Mouse (Mus musculus) left cerebral cortex, adult 9 months (tissue): ENCODE measurements at regions not wholly inside any gene's neighbourhood (a gene's known extent, or its start where the extent isn't known, plus 50 kb on each side); places are given as distances from the start of the nearest gene placed in this dataset.
"Not testable (repeated sequence)": the region's sequence is repeated elsewhere in the genome, so short reads cannot be mapped to it uniquely, and the experiment has no call there.

ENCODE experiments used
- DNase-seq, 2 experiments: peaks; one replicate each; pipeline ENCODE4 v3.0.0; 2022; ENCODE audit warnings: low spot score in 2 of 2

DNA sequence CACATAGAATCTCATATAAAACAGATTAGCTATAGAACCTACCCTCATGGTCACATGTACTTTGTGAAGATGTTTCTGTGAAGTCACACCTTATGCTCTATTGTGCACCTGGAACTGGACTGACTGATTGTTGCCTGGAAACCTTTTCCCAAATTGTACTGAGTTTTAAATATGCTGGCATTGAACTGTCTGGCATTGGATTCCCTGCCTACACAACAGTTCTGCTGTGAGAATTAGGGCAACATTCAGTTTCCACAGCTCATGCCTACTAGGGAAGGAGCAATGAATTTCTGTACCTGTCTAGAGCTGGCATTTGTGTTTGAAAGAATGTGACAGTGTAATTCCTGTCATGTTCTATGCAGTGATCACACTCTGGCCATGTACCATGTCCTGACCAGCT lies 60.4 kb upstream of the Poc5 start:
- DNase-seq, result no peak

DNA sequence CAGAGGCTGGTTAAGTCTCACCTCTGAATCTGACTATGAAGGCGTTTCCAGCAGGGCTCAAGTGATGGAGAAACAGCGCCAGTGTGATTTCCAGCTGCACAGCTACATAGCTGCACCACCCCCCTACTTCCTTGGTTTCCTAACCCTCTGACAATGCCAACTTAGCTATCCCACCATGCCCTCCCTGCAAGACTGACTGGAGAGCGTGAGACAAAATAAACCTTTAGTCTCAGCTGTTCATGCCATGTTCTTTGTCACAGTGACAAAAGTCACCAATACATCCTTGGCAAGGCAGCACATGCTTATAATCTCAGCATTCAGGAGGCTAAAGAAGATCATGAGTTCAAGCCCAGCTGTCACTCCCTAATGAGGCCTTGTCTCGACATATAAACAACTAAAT lies 63.5 kb upstream of the Poc5 start:
- no peak for DNase-seq

DNA sequence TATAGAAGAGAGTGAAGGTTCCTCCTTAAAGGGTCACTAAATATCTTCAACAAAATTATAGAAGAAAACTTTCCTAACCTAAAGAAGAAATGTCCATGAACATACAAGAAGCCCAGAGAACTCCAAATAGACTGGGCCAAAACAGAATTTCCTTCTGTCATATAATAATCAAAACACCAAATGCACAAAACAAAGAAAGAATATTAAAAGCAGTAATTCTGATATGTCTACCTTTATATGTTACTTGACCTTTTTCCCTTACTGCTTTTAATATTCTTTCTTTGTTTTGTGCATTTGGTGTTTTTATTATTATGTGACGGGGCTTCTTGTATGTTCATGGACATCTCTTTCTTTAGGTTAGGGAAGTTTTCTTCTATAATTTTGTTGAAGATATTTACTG lies 70.9 kb upstream of the Poc5 start:
- not testable (repeated sequence) for DNase-seq

DNA sequence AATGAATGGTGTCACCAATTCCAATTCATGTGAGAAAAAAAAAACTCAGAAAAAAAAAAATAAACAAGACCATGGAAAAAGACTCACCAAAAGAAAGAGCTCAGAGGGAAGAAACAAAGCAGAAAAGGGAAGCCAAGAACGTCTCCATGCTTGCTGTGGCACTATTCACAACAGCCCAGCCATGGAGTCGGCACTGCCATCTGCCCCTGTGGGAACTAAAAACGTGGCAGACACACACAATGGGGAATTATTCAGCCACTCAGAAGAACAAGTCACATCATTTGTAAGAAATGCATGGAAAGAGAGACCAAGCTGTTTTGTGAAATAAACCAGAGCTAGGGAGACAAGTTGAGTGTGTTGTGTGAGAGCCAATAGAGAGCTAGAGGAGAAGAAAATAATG lies 74.9 kb upstream of the Poc5 start:
- no peak for DNase-seq

DNA sequence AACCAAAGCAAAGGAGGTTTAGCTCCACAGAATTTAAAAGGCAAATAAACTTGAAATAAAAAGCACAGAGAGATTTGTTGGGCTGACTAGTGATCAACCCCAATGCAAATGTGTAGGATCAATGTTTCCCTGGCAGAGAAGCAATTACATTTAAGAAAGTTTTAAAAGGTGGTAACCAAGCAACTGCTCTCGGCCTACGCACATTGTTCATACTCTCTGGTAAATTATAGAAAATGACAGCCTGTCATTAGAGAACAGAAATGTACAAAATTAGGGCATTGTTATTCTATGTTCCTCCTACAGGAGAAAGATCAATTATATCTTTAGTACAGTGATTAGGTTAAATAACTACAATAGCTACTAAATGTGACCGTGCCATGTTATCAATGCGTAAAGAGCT lies 85.6 kb upstream of the Poc5 start:
- DNase-seq, result peak in 1 of 2 experiments; percentile 52

DNA sequence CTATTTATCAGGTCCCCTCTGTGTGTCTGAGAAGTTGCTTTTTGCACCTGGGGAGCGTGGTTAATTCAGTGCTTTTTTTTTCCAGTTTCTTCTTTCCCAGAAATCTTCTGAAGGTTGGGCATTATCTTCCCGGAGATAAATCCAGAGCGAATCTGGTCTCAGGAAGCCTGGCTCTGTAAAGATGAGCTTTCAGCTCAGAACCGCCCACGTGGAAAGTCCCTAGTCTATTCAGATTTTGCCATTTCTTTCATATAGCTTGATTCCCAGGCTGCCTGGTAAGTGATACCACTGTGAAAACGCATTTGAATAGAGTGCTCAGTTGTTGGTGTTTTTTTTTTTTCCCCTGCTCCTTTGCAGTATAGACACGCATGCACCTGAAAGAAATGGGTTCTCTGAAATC lies 100.3 kb upstream of the Poc5 start:
- peak in 1 of 2 experiments; percentile 39 for DNase-seq

DNA sequence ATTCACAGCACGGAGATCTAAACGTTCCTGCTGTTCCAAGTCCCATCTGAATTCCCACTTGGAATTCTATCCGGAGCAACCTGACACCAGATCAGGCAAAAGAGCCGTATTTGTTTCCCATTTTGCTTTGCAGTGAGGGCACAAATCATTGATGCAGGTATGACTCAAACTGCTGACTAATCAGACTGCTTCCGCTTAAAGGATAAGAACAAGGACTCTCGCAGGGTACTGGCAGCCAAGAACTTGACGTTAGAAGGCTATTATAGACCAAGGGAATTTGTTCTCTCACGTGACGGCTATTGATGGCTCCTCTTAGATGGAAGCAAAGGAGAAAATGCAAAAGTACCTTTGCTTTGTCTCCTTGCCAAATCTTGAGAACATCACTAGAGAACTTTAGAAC lies 118.1 kb upstream of the Poc5 start:
- no peak for DNase-seq

DNA sequence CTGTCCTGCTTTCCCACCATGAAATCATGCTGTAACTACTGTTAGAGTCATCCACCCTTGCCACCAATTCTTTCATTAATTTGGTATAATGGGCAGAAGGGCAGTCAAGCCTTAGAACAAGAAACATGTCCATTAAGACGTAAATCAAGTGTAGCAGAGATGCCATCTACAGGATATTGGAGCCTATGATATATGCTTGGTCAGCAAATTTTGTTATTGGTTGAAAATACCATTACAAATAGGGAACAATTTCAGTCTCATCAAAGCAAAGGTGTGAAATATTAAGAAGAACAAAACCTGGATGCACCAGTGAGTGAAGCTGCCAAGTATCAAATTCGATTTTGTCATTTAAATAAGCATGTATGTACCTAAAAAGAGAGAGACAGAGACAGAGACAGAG lies 123.6 kb upstream of the Sv2c start:
- no peak for DNase-seq

DNA sequence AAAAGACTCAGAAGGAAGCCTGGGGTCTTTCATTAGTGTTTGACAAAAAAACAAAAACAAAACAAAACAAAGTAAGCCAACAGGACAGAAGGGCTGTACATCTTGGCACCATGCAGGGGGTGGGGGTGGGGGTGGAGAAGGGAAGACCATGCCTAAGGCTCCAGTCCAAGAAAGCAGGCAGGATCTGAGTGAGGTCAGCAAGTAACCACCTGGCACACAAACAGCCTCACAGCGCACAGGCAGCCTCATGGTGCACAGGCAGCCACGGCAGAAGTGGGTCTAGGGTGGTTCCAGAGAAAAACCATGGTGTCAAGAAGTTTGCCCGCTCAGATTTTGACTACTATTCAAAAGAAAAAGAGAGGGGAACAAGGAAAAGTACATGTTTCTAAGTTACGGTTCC lies 122.0 kb upstream of the Sv2c start:
- DNase-seq, result no peak

DNA sequence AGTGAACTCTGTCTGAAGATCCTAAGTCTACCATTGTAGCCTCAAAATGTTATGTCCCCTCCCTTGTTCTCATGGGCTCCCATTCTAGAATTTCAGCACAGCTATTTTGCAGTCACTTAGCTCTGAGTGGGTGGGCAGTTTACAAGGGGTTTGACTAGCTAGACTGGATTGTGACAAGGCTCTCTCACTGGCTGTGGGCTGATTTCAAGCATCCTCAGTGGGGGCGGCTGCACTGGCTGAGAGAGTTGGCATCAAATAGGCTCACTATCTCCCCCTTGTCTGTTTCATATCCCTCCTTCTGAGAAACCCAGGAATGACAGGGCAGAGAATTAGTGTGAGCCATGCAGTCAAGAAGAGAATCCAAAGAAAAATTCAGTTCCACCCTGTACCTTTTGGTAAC lies 88.4 kb upstream of the Sv2c start:
- peak in 1 of 2 experiments; percentile 2 for DNase-seq

DNA sequence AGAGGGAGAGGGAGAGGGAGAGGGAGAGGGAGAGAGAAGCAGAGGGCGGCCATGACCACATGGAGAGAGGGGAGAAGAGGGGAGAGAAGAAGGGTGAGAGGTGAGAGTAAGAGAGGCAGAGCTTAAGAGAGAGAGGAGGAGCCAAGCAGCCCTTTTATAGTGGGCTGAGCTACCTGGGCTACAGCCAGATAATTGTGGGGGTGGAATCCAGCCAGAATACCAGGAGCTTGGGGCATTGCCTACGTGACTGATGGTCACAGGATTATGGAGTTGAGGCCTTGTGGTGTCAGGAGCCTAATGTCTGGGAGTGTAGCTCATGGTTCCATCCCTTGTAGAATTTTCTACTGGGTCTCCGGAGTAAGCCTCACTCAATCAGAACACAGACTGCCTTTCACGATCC lies 83.1 kb upstream of the Sv2c start:
- no peak for DNase-seq

DNA sequence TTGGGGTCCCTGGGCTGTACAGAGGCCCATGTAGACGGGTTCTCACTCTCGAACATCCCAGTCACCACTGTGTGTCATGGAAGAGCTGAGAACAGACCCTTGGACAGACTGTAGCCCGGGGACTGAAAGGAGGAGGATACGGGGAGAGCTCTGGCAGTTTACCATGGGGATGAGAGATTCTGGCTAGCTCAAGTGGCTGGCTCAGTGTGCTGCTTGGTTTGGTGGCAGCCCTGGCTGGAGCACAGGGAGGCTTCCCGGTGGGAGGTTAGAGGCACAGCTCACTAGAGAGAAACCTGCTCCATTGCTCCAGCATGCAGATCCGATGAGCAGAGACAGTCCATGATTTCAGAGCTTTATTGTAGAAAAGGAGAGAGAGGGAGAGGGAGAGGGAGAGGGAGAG lies 82.7 kb upstream of the Sv2c start:
- no peak for DNase-seq

DNA sequence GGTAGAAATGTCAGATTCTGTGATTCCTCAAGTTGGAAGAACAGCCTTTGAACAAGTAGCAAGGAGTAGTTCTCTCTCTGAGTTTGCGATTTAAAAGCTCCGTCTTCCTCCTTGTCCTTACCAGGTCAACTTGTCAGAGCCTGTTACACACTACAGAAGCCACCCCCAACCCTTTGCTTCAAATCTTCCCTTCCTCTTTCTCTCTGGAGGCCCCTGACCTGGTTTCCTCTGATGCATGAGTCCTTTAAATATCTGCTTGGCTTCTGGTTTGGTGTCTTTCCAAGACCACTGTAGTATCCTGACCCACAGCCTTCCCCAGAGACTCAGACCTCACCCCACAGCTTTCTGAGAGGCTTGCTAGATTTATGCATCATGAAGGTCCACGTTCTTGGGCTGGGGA lies 73.7 kb upstream of the Sv2c start:
- DNase-seq, result no peak

DNA sequence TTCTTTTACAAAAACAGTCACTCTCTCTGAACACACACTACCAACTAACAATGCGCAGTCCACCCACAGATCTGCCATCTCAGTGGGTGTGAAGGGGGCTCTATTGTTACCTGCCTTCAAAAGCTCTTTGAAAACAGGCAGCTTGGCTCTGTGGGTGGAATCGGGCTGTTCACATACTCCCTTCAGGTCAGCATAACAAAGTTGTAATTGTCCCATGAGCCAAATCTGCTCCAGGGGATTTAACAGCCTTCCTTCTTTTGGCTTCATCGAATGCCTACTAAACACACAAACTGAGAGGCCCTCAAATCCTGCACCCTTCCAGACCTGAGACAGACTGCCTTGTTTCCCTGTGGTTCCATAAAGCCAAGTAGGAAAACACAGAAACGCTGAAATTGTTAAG lies 56.2 kb upstream of the Sv2c start:
- DNase-seq, result peak in 1 of 2 experiments; percentile 13
